Mouse (Mus musculus) embryo, embryonic 9.5 days (tissue): ENCODE results near the gene Kcnmb2.

Experiments
- DNase-seq: peaks from one replicate; pipeline ENCODE4 v3.0.0-alpha.2; 2017; ENCODE audit errors: extremely low spot score

Kcnmb2 gene

GRCm38 (mm10) chr3:32012205-32012931, 110.1 kb downstream of the Kcnmb2 start:
- no peak for DNase-seq

- no peak for DNase-seq
Observed at GRCm38 (mm10) chr3:32020981-32021380, 118.7 kb downstream of the Kcnmb2 start.

GRCm38 (mm10) chr3:32029375-32030050, 127.2 kb downstream of the Kcnmb2 start:
- no peak for DNase-seq

- DNase-seq = no peak
Observed at GRCm38 (mm10) chr3:32032381-32032780, 130.1 kb downstream of the Kcnmb2 start.

GRCm38 (mm10) chr3:32043814-32044213, 141.5 kb downstream of the Kcnmb2 start:
- DNase-seq = no peak

- DNase-seq = no peak
Observed at GRCm38 (mm10) chr3:32048777-32049176, 146.5 kb downstream of the Kcnmb2 start.

GRCm38 (mm10) chr3:32052596-32052995, 150.3 kb downstream of the Kcnmb2 start:
- DNase-seq = no peak

GRCm38 (mm10) chr3:32053610-32054241, 151.4 kb downstream of the Kcnmb2 start:
- no peak for DNase-seq

- no peak for DNase-seq
Observed at GRCm38 (mm10) chr3:32059888-32060656, 157.8 kb downstream of the Kcnmb2 start.

- DNase-seq = no peak
Observed at GRCm38 (mm10) chr3:32062685-32063084, 160.4 kb downstream of the Kcnmb2 start.

GRCm38 (mm10) chr3:32063312-32063711, 161.0 kb downstream of the Kcnmb2 start:
- no peak for DNase-seq

- no peak for DNase-seq
Observed at GRCm38 (mm10) chr3:32067004-32067935, 165.0 kb downstream of the Kcnmb2 start.

GRCm38 (mm10) chr3:32073881-32074280, 171.6 kb downstream of the Kcnmb2 start:
- no peak for DNase-seq

- DNase-seq = no peak
Observed at GRCm38 (mm10) chr3:32088762-32089161, 186.5 kb downstream of the Kcnmb2 start.

GRCm38 (mm10) chr3:32101391-32101790, 199.1 kb downstream of the Kcnmb2 start:
- no peak for DNase-seq

- no peak for DNase-seq
Observed at GRCm38 (mm10) chr3:32119851-32120250, 217.5 kb downstream of the Kcnmb2 start.

- no peak for DNase-seq
Observed at GRCm38 (mm10) chr3:32121731-32122130, 219.4 kb downstream of the Kcnmb2 start.

GRCm38 (mm10) chr3:32125431-32125830, 223.1 kb downstream of the Kcnmb2 start:
- peak; percentile 43 for DNase-seq

- DNase-seq = no peak
Observed at GRCm38 (mm10) chr3:32128391-32128790, 226.1 kb downstream of the Kcnmb2 start.

GRCm38 (mm10) chr3:32130696-32131095, 228.4 kb downstream of the Kcnmb2 start:
- no peak for DNase-seq
